Mouse (Mus musculus) brain, adult 2 months (tissue): ENCODE measurements around the gene Mthfd2.
"Not testable (repeated sequence)": the region's sequence is repeated elsewhere in the genome, so short reads cannot be mapped to it uniquely, and the experiment has no call there.

Experiments
- DNase-seq: peaks from one replicate; pipeline ENCODE4 v3.0.0; 2011; ENCODE audit warnings: low read depth, low spot score

The Mthfd2 gene

DNA sequence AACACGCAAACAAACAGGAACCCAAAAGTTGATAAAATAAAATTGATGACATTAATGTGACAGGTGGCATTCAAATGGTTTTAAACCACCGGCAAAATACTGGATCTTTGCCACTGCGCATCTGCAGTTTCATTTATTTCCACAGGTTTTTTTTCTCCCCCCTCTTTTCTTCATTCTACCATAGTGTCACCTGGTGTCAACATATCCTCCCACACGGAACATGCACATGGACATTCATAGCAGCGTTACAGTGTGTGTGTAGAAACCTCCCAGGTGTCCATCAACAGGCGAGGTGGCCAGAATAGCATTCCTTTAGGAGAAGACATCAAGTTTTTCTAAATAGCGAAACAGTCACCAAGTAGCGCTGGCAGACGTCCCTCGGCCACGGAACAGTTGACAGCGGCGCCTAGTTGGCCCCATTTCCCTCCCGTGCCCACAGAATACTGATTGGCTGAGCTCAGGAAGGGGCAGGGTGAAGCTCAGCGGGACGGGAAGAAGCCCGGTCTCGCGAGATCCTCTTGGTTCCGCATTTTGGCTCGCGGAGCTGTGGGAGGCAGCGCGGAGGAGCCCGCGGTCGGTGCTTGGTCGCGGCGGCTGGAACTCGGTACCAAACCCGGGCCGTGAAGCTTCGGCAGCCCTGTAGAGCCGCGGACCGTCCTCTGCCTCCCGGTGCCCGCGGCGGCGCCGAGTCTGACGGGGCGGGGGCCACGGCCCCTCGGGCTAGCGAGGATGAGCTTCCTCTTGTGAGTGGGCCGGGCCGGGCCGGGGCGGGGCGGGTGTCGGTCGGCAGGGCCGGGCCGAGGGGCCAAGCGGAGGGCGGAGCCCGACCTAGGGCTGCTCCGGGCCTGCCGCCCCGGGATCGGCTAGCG is at the start of gene Mthfd2, which contains the start of gene Mob1a:
Gene Mthfd2, minus strand, starts transcription at position 384 of the 869 bp plus-strand sequence.
Gene Mob1a, plus strand, starts transcription at position 492 of the 869 bp plus-strand sequence.
- DNase-seq, result peak; percentile 99

DNA sequence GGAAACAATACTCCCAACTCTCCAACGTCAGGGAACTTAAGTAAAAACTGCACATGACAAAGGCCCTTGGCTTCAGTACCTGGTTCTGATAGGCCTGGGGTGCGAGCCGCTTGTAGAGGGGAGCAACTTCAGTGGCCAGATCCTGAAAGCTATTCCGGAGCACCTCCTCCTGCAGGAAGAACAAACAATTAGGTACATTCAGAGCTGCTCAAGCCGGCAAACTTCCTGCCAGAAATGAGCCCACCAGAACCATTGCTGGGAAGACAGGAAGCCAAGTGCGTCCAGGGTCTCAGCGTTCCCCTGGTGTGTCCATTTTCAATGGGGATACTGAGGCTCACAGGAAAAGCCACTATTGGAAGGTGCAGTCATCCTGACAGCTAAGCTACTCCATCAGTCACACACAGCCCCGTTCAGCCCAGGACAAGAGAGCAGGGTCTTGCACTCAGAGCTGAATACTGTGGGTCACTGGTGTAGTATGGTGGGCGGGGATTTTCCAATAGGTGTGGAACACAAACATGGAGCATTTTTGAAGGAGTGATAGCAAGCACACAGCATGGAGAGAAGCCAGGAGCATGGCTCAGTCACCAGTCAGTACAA is 48.1 kb upstream of the Mthfd2 start:
- no peak for DNase-seq

GRCm38 (mm10) chr6:83371350-83371749 is 45.6 kb upstream of the Mthfd2 start:
- peak; percentile 82 for DNase-seq

DNA sequence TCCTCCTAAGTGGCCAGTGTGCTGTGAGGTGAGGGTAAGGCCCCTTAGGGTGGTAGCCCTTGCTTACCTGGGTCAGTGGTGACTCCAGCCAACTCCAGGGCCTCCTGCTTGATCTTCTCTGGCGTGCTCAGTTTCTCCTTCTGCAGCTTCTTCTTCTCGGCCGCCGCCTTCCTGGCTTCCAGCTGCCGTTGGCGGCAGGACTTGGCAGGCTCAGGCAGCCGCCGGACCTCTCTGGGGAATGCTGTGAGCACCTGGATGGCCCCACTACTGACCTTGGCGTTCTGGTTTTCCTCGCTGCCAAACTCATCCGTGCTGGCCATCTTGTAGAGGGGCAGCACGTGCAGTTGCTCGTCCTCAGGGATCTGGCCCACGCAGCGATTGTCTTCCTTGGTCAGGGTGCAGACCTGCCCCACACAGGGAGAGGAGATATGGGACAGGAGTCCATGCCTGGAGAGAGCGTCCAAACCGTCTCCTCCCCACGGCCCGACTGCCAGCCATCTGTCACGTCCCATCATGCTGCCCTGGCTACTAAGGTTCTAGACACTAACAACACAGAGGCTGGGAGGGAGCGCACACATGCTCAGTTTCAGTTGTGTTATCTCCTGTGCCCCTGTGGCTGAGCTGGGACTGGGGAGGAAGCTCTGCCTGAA is 44.7 kb upstream of the Mthfd2 start:
- peak; percentile 80 for DNase-seq

GRCm38 (mm10) chr6:83363075-83363474 is 37.4 kb upstream of the Mthfd2 start:
- peak; percentile 33 for DNase-seq

GRCm38 (mm10) chr6:83361523-83362248 is 36.0 kb upstream of the Mthfd2 start:
- DNase-seq, result no peak

DNA sequence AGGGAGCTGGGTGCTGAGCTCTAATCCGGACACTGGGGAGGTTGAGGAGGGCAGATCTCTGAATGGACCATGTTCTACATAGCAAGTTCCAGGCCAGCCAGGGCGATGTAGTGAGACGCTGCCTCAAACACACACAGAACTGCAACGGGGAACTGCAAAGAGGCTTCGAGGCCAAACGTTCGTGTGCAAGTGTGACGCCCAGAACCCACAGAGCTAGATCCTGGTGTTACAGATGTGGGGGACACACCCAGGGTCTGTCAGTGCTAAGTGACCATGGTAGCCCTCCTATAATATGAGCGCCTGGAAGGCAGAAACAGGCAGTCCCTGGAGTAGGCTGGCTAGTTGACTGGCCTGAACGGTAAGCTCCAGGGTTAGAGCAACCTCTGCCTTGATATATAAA is 31.7 kb upstream of the Mthfd2 start:
- no peak for DNase-seq

DNA sequence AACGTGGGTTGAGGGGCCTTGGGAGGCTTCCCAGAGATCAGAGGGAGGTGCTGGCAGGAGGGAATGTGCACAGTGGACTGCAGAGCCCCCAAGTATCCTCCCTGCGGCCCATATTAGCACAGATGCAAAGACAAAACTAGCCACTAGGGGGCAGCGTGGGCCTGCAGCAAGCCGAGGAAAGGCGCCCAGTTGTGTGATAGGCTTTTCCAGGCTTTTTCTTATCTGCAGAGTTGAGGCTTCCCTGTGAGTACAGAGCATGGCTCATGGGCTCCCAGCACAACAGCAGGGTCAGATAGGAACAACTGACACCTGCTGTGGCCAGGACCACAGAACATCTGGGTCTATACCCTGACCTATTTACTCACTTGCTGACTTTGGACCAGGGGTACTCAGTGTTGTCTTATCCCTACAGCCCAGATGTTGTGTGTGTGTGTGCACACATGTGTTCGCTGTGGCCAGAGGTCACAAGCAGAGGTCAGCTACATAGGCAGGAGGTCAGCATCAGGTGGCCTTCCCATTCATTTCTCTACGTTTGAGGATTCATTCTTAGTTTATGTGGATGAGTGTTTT is 30.9 kb upstream of the Mthfd2 start:
- peak; percentile 90 for DNase-seq

GRCm38 (mm10) chr6:83354856-83355781 is 29.4 kb upstream of the Mthfd2 start:
- DNase-seq, result no peak

- DNase-seq, result peak; percentile 95
Measured at GRCm38 (mm10) chr6:83352666-83353410, 27.1 kb upstream of the Mthfd2 start.

DNA sequence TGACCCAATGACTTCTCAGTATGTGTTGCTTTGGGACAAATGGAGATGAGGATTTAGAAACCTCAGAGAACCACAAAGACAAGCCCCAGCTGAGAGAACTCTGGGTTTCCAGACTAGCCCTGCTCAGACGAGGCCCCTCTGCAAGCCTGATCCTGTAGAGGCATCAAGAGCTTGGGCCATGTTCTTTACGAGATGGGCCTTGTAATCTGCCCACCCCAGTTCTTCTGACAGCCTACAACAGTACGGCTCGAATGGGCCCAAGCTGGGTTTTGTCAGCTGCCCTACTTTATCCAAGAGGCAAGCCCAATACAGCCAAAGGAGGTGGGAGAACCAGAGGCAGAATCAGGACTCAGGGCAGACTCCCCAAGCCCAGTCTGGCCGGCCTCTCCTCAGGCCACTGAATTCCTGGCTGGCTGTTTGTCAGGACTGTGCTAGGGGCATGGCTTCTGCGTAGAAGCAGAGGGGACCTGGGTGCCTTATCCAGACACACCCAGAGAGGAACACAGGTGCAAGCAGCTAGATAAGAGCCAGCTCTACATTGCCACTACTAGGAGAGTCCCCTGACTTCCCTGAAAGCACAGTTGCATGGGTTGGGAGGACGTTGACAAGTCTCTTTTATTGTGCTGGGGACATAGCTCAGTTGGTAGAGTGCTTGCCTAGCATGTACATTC is 25.9 kb upstream of the Mthfd2 start:
- no peak for DNase-seq

DNA sequence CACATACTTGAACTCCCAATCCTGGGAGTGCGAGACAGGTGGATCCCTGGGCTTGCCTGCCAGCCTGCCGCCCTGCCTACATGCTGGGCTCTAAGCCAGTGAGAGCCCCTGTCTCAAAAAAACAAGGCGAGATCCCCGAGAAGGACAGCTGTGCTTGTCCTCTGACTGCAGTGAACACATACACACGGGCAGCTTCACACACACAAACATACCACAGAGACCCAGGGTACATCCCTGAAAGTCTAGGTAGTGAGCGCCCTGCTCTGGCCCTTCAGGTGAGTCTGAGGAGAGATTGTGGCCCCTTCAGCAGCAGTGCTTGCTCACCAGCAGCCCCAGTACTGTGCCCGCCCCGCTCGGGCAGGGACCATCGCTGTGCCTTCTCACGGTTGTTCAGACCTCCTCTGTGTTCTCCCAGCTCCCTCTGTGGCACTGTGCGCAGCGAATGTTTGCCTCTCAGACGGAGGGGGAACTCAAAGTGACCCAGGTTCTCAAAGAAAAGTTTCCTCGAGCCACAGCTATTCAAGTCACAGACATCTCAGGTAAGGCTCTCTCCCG is 25.2 kb upstream of the Mthfd2 start:
- no peak for DNase-seq

GRCm38 (mm10) chr6:83350172-83350571 is 24.5 kb upstream of the Mthfd2 start:
- no peak for DNase-seq

DNA sequence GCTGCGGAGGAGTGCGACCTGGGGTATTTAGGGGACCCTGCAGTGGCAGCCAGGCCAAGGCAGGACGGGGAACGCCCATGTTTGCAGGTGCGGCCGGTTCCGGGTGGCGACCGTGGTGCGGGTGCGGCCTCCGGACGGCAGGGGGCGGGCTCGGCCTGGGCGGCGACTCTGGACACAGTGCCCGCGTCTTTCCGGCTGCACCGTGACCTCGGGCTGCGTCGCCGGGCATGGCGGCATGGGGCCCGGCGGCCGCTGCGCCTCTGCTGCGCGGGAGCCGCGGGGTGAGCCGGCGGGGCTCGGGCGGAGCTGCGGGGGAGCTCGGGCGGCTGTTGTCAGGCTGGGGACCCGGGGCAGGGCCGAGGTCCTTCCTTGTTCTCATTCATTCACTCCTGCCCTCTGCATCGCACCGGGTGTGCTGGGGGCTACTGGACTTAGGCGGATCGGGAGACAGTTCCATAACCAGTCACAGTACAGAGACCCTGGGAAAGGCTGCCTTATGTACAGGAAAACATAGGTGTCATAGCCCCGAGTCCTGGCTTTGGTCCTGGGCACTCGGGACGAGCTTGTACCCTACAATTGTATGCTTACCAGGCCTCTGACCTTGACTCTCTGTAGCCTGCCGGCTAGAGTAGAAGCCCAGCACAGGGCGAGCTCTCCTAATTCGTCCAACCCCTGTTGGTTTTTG is 23.7 kb upstream of the Mthfd2 start:
- peak; percentile 89 for DNase-seq

GRCm38 (mm10) chr6:83348873-83349272 is 23.2 kb upstream of the Mthfd2 start, which contains the start of gene Bola3:
Gene Bola3, plus strand, starts transcription at chr6:83349147.
- DNase-seq, result no peak

GRCm38 (mm10) chr6:83347916-83348315 is 22.2 kb upstream of the Mthfd2 start:
- DNase-seq, result no peak

DNA sequence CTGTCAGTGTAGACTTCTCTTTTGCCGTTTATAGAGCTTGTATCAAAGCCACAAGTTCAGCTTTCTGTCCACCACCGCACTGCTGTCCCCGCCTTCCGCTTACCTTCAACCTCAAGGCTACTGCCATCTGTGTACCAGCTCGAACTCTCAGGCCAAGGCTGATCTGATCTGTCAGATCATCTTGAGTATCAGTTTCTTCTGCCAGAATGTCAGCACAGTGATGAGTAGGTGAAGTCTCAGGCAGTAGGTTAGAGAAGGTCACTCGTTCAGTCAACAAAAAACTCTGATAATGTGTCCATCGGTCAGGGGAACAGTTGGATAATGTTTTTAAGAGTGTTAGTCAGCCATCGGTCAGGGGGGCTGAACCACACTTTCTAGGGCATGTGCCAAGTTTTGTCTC is 19.6 kb upstream of the Mthfd2 start:
- not testable (repeated sequence) for DNase-seq

DNA sequence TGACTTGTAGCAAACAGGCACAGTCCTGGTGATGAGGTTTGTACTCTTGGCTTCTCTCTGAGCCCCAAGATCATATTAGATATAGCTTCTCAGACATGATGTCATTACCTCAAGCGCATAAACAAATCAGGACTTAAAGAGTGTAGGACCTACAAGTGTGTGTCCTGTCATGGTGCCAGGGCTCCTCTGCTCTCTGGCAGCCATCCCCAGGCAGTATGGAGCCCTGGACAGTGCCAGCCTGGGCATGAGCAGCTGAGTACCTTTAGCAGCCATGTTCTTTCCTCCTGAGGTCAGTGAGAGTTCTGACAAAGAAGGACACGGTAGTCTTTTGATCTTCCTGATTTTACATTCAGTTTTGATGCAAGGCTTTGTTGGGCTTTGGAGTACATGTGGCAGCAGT is 17.2 kb upstream of the Mthfd2 start:
- DNase-seq, result peak; percentile 33
